Mouse (Mus musculus) embryonic facial prominence, embryonic 13.5 days (tissue): ENCODE results near the gene Acot10. TPM values are rescaled to one million over a fixed set of nuclear protein-coding genes. Genes with fewer than 3 reads are reported as not detected.
"Not testable (repeated sequence)": the region's sequence is repeated elsewhere in the genome, so short reads cannot be mapped to it uniquely, and the experiment has no call there.

Source experiments
- ATAC-seq: fragments of 200-750 bp; cut with Nextera tagmentation; 2 replicates; pipeline ENCODE4 v1.8.0; 2017; ENCODE audit warnings: low read depth; ENCODE audit not compliant: insufficient number of reproducible peaks, insufficient read depth, low FRiP score, low TSS enrichment
- H3K27ac ChIP-seq: fragments of 300-500 bp; sonication (generic); 2 replicates; pipeline ENCODE4 v1.5.1; 2015; ENCODE audit warnings: moderate library complexity, mild to moderate bottlenecking, inconsistent platforms
- H3K27me3 ChIP-seq: fragments of 300-500 bp; sonication (generic); 2 replicates; pipeline ENCODE4 v1.6.1; 2015; ENCODE audit warnings: mild to moderate bottlenecking, inconsistent platforms
- H3K36me3 ChIP-seq: fragments of 300-500 bp; sonication (generic); 2 replicates; pipeline ENCODE4 v1.6.1; 2015; ENCODE audit warnings: mild to moderate bottlenecking, inconsistent platforms
- H3K4me1 ChIP-seq: fragments of 300-500 bp; sonication (generic); 2 replicates; pipeline ENCODE4 v1.6.1; 2015; ENCODE audit warnings: inconsistent platforms
- H3K4me2 ChIP-seq: fragments of 300-500 bp; sonication (generic); 2 replicates; pipeline ENCODE4 v1.6.1; 2015; ENCODE audit warnings: moderate library complexity, mild to moderate bottlenecking, inconsistent platforms
- H3K4me3 ChIP-seq: fragments of 300-500 bp; sonication (generic); 2 replicates; pipeline ENCODE4 v1.5.1; 2015; ENCODE audit warnings: mild to moderate bottlenecking, inconsistent platforms
- H3K9ac ChIP-seq: fragments of 300-500 bp; sonication (generic); 2 replicates; pipeline ENCODE4 v1.6.1; 2015; ENCODE audit warnings: mild to moderate bottlenecking, inconsistent platforms
- H3K9me3 ChIP-seq: fragments of 300-500 bp; sonication (generic); 2 replicates; pipeline ENCODE4 v1.6.1; 2016; ENCODE audit warnings: inconsistent platforms
- WGBS: fragments of 180-500 bp; shearing (Covaris S2); methylation state at CpG from one replicate; pipeline ENCODE4 v1.1.7; 2015; ENCODE audit warnings: mixed read lengths; 5-methylcytosine and 5-hydroxymethylcytosine counted together
- polyA plus RNA-seq: library from polyadenylated mRNA; unstranded; fragments of >200 nt; fragmentation: Nextera tagmentation; extraction: Ambion mirVana; gene quantifications from 2 replicates; pipeline ENCODE4 v1.2.1, GENCODE M21; 2015

Gene Acot10
- polyA plus RNA-seq = 0.14 and 0.67 TPM in 2 replicates

GRCm38 (mm10) chr15:20666650-20667049, at the start of gene Acot10:
Gene Acot10 (minus strand): TSS chr15:20666750.
- Histone ChIP-seq H3K4me3 (no peak within 1 kb of the TSS), H3K27me3 (no peaks in the 10 kb centered on the region), H3K9me3 (no peaks in the 10 kb centered on the region), H3K27ac (no peak within 1 kb of the TSS), H3K4me2 (no peak within 1 kb of the TSS), H3K9ac (no peak within 1 kb of the TSS), H3K4me1 (no peaks in the 10 kb centered on the region), H3K36me3 (no peaks in the 10 kb centered on the region)
- ATAC-seq = no peak
- WGBS = 94% methylated on average over 10 of the region's 10 CpGs

DNA sequence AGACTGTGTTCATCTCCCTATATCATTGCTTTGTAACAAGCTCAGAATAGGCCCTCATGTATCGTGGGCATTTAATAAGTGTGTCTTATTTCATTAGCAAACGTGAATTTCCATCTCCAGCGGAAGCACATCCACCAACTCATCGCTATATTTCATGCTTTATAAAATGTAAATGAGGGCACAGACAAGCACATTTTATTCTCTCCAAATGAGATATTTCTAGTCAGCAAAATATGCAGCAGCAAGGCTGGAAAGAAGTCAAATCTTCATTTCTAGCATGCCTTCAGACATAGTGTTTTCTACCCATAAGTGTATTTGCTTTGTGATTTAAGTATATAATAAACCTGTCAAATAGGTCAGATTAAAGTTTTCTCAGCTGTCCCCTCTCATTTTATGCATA, 45.3 kb upstream of the Acot10 start:
- Histone ChIP-seq H3K36me3 (no peaks in the 10 kb centered on the region), H3K4me2 (no peak overlapping the region), H3K27me3 (no peaks in the 10 kb centered on the region), H3K4me3 (no peak overlapping the region), H3K9ac (no peak overlapping the region), H3K27ac (no peak overlapping the region), H3K4me1 (no peaks in the 10 kb centered on the region), H3K9me3 (no peaks in the 10 kb centered on the region)
- WGBS = 69% methylated on average over 4 of the region's 4 CpGs
- ATAC-seq = no peak

DNA sequence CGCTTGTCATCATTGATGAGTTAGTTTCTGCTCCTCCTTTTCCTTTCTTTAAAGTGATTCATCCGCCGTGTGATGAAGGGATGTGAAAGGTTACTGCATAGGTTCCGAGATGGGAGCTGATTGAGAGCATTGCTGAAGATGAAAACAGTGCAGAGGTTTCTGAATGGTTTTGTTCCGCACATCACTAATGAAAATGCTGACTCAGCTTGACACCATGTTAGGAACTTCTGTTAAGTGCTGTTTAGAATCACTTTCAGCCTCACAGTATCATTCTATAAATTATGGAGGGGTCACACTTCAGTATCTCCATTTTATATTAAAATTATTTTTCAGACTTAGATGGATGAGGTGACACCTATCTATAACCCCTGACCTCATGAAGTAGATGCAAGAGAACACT, 29.7 kb upstream of the Acot10 start:
- Histone ChIP-seq H3K4me1 (no peaks in the 10 kb centered on the region), H3K27me3 (no peaks in the 10 kb centered on the region), H3K9ac (no peak overlapping the region), H3K4me2 (no peak overlapping the region), H3K36me3 (no peaks in the 10 kb centered on the region), H3K4me3 (no peak overlapping the region), H3K9me3 (no peaks in the 10 kb centered on the region), H3K27ac (no peak overlapping the region)
- no peak for ATAC-seq
- WGBS = 81% methylated on average over 5 of the region's 5 CpGs

GRCm38 (mm10) chr15:20684200-20684599, 17.6 kb upstream of the Acot10 start:
- H3K4me3 ChIP-seq = no peak overlapping the region
- no peaks in the 10 kb centered on the region for H3K4me1 ChIP-seq
- H3K36me3 ChIP-seq = no peaks in the 10 kb centered on the region
- no peaks in the 10 kb centered on the region for H3K27me3 ChIP-seq
- H3K9me3 ChIP-seq = no peaks in the 10 kb centered on the region
- H3K9ac ChIP-seq = no peak overlapping the region
- no peak overlapping the region for H3K4me2 ChIP-seq
- ATAC-seq = no peak
- 53% methylated on average over 5 of the region's 5 CpGs for WGBS
- no peak overlapping the region for H3K27ac ChIP-seq

- H3K27me3 ChIP-seq = no peaks in the 10 kb centered on the region
- no peak overlapping the region for H3K9ac ChIP-seq
- no peak for ATAC-seq
- 72% methylated on average over 2 of the region's 2 CpGs for WGBS
- no peaks in the 10 kb centered on the region for H3K9me3 ChIP-seq
- H3K36me3 ChIP-seq = no peaks in the 10 kb centered on the region
- no peaks in the 10 kb centered on the region for H3K4me1 ChIP-seq
- no peak overlapping the region for H3K4me3 ChIP-seq
- no peak overlapping the region for H3K27ac ChIP-seq
- no peak overlapping the region for H3K4me2 ChIP-seq
Observed at GRCm38 (mm10) chr15:20682719-20683118, 16.2 kb upstream of the Acot10 start.

DNA sequence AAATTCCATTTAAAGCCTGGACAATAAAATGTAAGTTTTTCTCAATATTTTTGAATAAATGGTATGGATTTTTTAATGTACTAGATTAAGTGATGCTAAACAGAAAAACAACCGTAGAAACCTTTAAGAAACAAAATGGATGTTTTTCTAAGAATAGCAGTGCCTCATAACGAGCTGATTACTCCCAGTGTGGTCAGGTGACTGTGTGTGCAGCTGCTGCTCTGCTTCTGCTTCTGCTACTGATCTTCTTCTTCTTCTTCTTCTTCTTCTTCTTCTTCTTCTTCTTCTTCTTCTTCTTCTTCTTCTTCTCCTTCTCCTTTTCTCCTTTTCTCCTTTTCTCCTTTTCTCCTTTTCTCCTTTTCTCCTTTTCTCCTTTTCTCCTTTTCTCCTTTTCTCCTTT, 3.0 kb upstream of the Acot10 start:
- 62% methylated on average over 2 of the region's 2 CpGs for WGBS
- H3K27ac ChIP-seq, H3K4me1 ChIP-seq, H3K36me3 ChIP-seq, H3K9ac ChIP-seq, H3K4me3 ChIP-seq, ATAC-seq, H3K4me2 ChIP-seq, H3K27me3 ChIP-seq, H3K9me3 ChIP-seq: not testable (repeated sequence)

DNA sequence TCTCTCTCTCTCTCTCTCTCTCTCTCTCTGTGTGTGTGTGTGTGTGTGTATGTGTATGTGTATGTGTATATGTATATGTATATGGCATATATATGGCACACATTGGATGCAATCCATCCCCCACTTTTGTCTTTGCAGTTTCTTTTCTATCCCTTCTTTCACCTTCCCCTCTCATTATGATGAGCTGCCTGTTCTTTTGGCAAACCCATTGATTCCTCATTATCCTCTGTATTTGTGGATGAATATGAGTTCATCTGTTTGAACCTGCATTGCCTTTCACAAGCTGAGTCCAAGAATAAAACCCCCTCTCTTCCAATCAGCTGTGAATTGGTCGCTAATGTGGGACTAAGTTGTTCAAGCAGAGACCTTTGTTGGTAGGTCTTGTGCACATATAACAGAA, 1.4 kb upstream of the Acot10 start:
- Histone ChIP-seq H3K4me2 (no peak overlapping the region), H3K27me3 (no peaks in the 10 kb centered on the region), H3K9ac (no peak overlapping the region), H3K27ac (no peak overlapping the region), H3K9me3 (no peaks in the 10 kb centered on the region), H3K4me3 (no peak overlapping the region), H3K4me1 (no peaks in the 10 kb centered on the region), H3K36me3 (no peaks in the 10 kb centered on the region)
- no peak for ATAC-seq
- 67% methylated on average over 1 of the region's 1 CpGs for WGBS

DNA sequence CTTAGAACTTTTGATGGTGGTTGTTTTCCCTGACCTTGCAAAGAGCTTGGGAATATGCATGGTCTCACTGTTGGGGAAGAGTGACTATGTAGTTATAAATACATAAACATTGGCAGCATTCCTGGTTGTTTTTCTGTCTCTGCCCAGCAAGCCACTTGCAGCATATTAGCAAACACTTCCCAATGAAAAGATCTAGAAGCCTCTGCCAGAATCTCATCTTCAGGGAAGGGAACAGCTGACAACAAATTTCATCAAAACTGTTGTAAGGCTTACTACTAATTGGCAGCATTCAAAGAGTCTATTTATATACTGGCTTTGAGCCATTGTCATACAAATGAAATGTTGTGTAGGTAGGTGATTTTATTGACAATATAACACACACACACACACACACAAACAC, 800 bp upstream of the Acot10 start:
- Histone ChIP-seq H3K36me3 (no peaks in the 10 kb centered on the region), H3K9me3 (no peaks in the 10 kb centered on the region), H3K27me3 (no peaks in the 10 kb centered on the region), H3K4me2 (no peak overlapping the region), H3K4me1 (no peaks in the 10 kb centered on the region), H3K4me3 (no peak overlapping the region), H3K9ac (no peak overlapping the region), H3K27ac (no peak overlapping the region)
- ATAC-seq = no peak

DNA sequence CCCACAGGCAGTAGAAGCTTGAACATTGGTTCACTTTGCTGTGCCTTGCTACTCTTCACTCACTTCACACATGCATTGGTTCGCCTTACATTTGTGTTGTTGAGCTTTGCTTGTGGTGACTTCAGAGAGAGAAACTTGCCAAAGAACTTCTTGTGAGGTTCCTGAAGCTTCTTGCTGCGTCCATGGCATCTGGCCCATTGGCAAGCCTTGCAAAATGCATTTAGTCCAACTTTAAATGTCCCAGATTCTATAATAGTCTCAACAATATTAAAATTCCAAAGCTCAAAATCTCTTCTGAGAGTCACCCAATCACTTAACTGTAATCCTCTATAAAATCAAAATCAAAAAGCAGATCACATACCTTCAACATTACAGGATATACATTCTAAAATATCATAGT, 6.3 kb downstream of the Acot10 start:
- 68% methylated on average over 2 of the region's 2 CpGs for WGBS
- H3K4me2 ChIP-seq = no peak overlapping the region
- no peaks in the 10 kb centered on the region for H3K4me1 ChIP-seq
- H3K4me3 ChIP-seq = no peak overlapping the region
- no peak overlapping the region for H3K27ac ChIP-seq
- ATAC-seq = no peak
- H3K9me3 ChIP-seq = no peaks in the 10 kb centered on the region
- no peaks in the 10 kb centered on the region for H3K27me3 ChIP-seq
- H3K9ac ChIP-seq = no peak overlapping the region
- no peaks in the 10 kb centered on the region for H3K36me3 ChIP-seq

GRCm38 (mm10) chr15:20642905-20643414, 23.6 kb downstream of the Acot10 start:
- WGBS = 90% methylated on average over 3 of the region's 3 CpGs
- Histone ChIP-seq H3K4me1 (no peaks in the 10 kb centered on the region), H3K4me2 (no peak overlapping the region), H3K27ac (no peak overlapping the region), H3K9me3 (no peaks in the 10 kb centered on the region), H3K36me3 (no peaks in the 10 kb centered on the region), H3K9ac (no peak overlapping the region), H3K27me3 (no peaks in the 10 kb centered on the region), H3K4me3 (no peak overlapping the region)
- ATAC-seq = no peak

GRCm38 (mm10) chr15:20639155-20639554, 27.4 kb downstream of the Acot10 start:
- H3K27ac ChIP-seq = no peak overlapping the region
- H3K36me3 ChIP-seq = no peaks in the 10 kb centered on the region
- H3K9ac ChIP-seq = no peak overlapping the region
- no peak overlapping the region for H3K4me3 ChIP-seq
- no peaks in the 10 kb centered on the region for H3K4me1 ChIP-seq
- H3K4me2 ChIP-seq = no peak overlapping the region
- no peak for ATAC-seq
- 77% methylated on average over 2 of the region's 2 CpGs for WGBS
- no peaks in the 10 kb centered on the region for H3K27me3 ChIP-seq
- H3K9me3 ChIP-seq = no peaks in the 10 kb centered on the region

DNA sequence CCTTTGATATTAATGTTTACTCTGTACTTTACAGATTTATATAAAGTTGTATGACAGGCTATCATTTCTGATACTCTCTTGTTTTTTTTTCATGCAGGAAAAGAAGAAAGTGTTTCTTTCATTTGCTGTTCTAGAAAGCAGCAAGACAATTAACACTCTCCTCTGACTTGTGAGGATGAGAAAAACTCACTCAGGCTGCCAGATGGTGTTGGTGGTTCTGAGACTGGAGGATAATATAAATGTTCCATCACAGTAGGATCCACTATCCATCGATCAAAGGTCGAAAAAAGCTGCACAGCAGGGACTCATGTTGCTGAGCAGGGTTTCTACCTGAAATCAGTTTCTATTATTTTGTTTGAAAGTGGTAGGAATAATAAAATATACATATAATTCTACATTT, 32.0 kb downstream of the Acot10 start:
- H3K27ac ChIP-seq = no peak overlapping the region
- WGBS = 76% methylated on average over 2 of the region's 2 CpGs
- no peak for ATAC-seq
- H3K4me3 ChIP-seq = no peak overlapping the region
- no peak overlapping the region for H3K9ac ChIP-seq
- H3K36me3 ChIP-seq = no peaks in the 10 kb centered on the region
- H3K27me3 ChIP-seq = no peaks in the 10 kb centered on the region
- no peak overlapping the region for H3K4me2 ChIP-seq
- no peaks in the 10 kb centered on the region for H3K9me3 ChIP-seq
- no peaks in the 10 kb centered on the region for H3K4me1 ChIP-seq
